Mouse (Mus musculus) brain, adult 2 months (tissue): Measurements from ENCODE around the gene Hnrnpr.

Source experiments
- DNase-seq: peaks from one replicate; pipeline ENCODE4 v3.0.0; 2011; ENCODE audit warnings: low read depth, low spot score

The Hnrnpr gene

GRCm38 (mm10) chr4:136310229-136311041, at the start of gene Hnrnpr:
Gene Hnrnpr, plus strand, starts transcription at chr4:136310942.
- peak; percentile 99 for DNase-seq

- no peak for DNase-seq
Measured at GRCm38 (mm10) chr4:136261912-136262311, 48.8 kb upstream of the Hnrnpr start.

GRCm38 (mm10) chr4:136263555-136263954, 47.2 kb upstream of the Hnrnpr start:
- DNase-seq = no peak

DNA sequence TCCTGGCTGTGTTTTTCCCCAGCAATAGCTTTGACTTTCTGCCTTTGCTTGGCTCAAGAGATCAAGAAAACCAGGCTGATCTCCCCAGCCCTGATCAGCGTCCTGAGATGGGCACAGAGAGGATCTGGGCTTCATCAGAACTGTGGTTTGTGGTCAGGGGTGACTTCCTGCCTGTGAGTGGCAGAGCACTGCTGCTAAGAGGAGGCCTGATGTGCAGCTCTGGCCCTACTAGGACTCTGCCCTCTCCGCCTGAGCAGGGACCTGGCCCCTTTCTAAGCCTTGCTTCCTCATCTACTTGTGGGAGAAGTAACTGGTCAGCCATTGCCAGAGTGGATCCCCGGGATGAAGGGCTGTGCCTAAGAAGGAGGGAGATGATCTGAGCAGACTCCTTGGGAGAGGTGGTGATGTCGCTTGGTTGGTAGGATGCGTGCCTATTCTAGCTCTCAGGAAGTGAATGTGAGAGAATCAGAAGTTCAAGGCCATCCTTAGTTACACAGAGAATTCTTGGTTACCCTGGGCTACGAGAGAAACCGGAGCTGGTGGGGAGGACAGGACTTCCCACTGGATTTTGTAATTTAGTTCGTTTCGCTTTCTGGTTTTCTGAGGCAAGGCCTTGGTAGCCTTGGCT, 43.9 kb upstream of the Hnrnpr start:
- no peak for DNase-seq

DNA sequence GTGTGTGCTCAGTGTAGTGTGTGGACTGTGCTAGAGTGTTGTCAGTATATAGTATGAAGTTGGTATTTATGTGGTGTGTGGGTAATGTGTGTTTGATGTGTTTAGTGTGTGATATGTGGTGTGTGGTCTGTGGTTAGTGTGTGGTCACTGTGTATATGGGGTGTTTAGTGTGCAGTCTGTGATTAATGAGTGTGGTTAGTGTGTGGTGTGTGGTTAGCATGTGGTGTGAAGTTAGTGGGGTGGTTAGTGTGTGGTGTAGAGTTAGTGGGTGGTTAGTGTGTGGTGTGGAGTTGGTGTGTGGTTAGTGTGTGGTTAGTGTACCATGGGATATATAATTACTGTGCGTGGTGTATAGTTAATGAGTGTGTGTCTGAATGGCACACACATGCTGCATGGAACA, 41.8 kb upstream of the Hnrnpr start:
- DNase-seq = no peak

- no peak for DNase-seq
Measured at GRCm38 (mm10) chr4:136270648-136271047, 40.1 kb upstream of the Hnrnpr start.

- no peak for DNase-seq
Measured at GRCm38 (mm10) chr4:136281097-136281496, 29.6 kb upstream of the Hnrnpr start.

DNA sequence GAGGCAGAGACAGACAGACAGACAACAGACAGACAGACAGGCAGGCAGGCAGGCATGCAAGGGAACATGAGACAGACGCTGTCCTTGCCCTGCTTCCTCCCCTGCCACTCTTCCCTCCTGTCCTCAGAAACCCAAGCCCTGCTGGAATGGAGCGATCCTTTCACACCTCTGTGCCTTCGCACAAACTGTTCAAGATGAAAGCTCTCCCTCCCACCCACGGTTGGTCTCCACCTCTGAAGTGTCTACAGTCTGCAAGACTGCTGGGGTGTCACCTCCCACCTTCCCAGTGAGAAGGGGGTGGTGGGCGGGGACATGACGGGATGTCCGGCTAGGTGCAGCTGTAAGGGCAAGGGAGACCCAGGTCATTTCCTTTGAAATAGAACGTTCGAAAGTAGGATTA, 29.1 kb upstream of the Hnrnpr start:
- peak; percentile 84 for DNase-seq

DNA sequence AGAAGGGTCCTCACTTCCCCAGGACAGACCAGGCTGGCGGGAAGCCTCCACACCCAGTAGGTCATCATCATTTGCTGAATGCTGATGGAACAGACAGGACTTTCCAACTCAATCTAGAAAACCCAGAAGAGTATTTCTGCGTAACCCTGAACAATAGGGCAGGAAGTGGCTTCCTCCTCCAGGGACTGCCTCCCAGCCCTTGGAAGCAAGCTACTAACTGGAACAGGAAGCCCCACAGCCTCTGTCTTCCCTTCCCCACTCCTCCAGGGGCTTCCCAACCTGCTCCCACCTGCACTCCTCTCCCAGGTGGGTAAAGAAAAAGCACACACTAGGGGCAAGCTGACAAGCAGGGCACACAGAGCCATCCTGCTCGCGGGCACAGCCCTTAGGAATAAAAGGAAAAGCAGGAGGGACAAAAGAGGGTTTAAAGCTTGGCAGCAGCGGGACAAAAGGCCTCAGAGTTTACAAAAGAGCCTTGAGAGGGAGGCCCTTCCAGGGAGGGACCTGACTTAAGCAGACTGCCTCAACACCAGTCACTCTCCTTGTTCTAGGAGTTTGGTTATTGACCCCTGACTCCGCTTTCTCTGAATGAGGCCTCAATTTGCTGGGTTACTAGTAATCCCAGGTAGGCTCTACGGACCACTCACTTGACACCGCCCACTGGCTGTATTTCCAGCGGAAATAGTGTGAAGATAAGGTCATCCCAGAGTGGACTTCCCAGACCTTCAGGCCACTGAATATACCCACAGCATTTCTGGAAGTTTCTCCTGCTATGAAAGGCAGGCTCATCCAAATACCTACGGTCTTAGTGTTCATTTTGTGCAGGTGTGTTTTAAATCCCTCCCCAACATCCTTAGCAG, 27.9 kb upstream of the Hnrnpr start:
- no peak for DNase-seq

DNA sequence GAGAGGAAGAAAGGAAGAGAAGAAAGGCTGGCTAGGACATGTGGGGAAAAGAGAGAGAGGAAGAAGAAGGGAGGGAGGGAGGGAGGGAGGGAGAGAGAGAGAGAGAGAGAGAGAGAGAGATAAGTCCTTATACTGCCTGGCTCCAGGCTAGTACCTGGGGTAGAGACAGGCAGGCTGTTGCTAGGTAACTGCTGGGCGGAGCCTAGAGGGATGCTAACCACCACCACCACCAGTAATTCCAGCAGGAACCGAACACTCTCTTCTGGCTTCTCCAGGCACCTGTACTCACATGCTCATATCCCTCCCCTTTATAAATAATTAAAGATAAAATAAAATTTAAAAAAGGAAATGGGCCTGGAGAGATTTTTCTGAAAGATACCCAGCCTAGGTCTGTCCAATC, 27.0 kb upstream of the Hnrnpr start:
- peak; percentile 81 for DNase-seq

GRCm38 (mm10) chr4:136284455-136284854, 26.3 kb upstream of the Hnrnpr start, which contains the start of gene Zfp46:
Gene Zfp46, plus strand, starts transcription at chr4:136284683.
- DNase-seq = peak; percentile 95

DNA sequence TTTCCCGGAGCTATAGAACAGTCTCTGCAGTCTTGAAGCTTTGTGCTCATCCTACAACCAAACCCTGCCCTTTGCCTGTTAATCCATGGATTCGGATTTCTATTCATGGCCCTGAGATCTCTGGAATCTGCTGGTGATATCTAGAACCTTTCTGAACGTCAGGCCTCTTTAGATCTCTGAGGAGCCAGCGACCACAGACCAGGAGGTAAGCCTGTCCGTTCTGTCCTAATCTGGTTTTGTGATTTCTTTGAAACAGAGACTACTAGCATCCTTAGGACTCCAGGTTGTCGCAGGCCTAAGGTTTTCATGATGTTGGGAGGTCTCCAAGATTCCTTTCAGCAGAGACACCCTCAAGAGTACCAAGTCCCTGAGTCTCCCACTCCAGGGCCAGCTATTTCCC, 25.9 kb upstream of the Hnrnpr start:
- no peak for DNase-seq

- DNase-seq = peak; percentile 99
Measured at GRCm38 (mm10) chr4:136285348-136285810, 25.4 kb upstream of the Hnrnpr start.

DNA sequence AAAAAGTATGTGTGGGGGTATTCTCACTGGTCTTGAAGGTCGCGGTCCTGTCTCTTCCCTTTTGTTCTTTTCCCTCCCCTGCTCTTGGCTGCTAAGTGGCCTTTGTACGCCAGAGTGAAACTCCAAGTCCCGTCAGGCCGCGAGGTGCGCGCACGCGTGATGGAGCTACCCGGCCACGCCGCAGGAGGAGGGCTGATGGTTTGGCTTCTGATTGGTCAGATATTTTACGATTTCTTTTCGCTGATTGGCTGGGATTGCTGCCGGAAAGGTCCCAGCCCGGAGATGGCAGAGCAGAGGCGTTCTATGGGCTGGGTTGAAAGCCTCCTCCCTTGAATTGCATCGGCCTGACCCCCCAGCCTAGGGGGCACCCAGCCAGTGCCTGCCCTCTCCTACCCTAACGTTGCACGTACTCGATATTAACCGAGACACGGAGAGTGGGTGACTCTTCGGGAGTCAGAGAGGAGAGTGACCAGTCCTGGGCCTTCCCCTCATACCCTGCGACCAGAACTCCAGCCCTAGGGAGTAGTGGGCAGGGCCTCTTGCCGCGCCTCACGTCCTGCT, 24.9 kb upstream of the Hnrnpr start:
- peak; percentile 99 for DNase-seq

- DNase-seq = no peak
Measured at GRCm38 (mm10) chr4:136289918-136290780, 20.6 kb upstream of the Hnrnpr start.

DNA sequence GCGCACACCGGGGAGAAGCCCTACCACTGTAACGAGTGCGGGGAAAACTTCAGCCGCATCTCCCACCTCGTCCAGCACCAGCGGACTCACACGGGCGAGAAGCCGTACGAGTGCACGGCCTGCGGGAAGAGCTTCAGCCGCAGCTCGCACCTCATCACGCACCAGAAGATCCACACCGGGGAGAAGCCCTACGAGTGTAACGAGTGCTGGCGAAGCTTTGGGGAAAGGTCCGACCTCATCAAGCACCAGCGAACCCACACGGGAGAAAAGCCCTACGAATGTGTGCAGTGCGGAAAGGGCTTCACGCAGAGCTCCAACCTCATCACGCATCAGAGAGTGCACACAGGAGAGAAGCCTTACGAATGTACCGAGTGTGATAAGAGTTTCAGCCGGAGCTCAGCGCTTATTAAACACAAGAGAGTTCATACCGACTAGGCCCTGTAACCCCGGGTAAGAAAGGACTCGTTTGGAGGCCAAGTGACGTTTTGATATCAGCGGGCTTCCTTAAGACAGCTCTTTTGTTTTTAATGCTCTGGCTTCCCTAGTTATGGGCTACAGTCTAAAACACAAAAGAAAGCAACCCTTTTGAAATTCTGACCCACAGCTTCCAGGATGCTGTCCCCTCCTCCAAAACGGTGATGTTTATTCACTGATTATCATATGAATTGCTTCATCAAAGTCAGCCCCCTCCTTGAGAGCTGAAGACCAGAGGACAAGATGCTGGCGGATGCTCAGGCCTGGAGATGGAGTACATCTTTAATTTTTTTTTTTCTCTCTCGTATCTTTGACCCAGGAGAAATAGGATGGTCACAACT, 19.8 kb upstream of the Hnrnpr start:
- DNase-seq = no peak

GRCm38 (mm10) chr4:136291692-136292091, 19.1 kb upstream of the Hnrnpr start:
- no peak for DNase-seq

DNA sequence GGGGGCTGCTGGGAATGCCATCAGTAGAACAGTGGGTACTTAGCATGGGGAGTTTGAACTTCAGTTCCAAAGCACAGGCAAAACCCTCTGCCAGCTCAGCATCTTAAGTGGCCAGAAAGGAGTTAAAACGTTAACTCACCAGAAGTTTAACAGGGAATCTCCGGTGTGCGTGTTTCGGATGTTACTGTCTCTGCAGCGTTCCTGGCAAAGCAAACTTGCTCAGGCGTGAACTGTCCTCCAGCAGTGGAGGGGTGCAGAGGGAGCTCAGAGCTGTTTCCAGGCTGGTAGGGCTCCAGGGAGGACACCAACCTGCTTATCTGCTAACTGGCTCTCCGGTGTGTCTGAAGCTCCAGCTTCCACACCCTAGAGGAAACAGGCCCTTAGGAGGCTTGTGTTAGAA, 14.8 kb upstream of the Hnrnpr start:
- DNase-seq = no peak

DNA sequence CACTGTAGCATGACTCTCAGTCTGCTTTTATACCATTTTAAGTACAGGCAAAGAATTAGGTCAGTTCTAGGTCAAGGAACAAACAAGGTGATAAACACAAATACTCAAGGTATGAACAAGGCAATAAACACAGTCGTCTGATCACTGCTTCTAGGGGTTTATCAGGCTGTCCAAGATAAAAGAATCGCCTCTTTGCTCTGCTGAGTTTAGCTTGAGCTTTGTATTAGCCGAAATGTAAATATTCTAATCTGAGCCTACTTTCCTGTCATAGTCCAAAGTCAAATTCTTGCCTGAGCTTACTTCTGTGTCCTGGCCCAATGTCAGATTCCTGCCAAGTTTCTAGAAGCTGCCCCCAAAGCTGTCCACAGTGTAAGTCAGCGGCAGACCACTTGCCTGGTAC, 8.3 kb upstream of the Hnrnpr start:
- no peak for DNase-seq

DNA sequence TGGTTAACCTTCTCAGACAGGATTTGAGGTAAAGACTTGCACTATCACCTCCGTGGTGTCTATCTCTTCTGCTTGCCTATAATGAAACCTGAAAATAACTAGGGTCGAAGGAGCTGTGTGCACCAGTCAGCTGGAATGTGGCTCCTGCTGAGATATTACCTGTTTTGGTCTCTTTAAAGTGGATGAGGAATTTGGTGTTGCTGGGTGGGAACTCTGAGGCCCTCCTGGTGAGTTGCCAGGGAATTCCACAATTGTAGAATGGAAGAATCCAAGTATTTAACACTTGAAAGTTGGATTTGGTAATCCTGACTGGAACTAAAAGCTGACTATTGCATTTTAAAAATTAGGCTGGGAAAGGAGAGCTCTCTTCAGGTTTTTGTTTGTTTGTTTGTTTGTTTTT, 6.6 kb upstream of the Hnrnpr start:
- no peak for DNase-seq
